Mouse (Mus musculus): Measurements from ENCODE around the gene Thy1. TPM values are rescaled to one million over a fixed set of nuclear protein-coding genes. Genes with fewer than 3 reads are reported as not detected.
A peak's percentile ranks its signal among the peaks of the same experiment; 100 is the strongest.

Gene Thy1
- total RNA-seq, 4 experiments from 2014 or later: 845 to 4,044 (median 2,168) TPM

DNA sequence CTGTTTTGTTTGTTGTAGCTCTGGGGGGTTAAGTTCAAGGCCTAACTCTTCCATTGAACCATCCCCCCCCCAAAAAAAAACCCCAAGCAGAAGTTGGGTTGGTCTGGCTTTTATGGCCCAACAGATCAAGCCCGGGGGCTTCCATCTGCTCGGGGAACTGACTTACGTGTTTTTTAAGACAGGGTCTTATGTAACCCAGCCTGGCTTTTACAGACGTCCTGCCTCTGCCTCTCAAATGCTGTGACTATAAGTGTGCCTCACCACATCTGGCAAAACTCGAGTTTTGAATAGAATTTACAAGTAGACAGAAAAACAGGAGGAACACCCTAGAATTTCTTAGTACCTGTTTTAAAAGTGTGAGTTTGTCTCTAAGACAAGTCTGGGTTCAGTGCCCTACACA is 38.4 kb downstream of the Thy1 start:
- peak in 1 of 2 experiments; percentile 4 for DNase-seq (ENCODE audit: low spot score in 2 of 2)

DNA sequence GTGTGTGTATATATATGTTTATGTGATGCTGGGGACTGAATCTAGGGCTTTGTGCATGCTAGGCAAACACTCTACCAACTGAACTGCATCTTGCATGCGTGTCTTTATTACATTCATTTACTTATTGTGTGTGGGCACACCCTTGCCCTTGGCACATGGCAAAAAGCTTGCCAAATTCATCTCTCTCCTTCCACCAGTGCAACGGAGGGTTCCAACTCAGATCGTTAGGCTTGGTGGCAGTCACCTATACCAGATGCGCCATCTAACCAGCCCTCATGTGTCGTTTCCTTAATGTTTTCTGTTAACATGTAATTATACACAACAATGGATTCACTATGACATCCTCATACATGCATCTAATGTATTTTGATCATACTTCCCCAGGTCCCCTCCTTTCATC is 39.1 kb downstream of the Thy1 start:
- DNase-seq (ENCODE audit: low spot score in 2 of 2): no peak

DNA sequence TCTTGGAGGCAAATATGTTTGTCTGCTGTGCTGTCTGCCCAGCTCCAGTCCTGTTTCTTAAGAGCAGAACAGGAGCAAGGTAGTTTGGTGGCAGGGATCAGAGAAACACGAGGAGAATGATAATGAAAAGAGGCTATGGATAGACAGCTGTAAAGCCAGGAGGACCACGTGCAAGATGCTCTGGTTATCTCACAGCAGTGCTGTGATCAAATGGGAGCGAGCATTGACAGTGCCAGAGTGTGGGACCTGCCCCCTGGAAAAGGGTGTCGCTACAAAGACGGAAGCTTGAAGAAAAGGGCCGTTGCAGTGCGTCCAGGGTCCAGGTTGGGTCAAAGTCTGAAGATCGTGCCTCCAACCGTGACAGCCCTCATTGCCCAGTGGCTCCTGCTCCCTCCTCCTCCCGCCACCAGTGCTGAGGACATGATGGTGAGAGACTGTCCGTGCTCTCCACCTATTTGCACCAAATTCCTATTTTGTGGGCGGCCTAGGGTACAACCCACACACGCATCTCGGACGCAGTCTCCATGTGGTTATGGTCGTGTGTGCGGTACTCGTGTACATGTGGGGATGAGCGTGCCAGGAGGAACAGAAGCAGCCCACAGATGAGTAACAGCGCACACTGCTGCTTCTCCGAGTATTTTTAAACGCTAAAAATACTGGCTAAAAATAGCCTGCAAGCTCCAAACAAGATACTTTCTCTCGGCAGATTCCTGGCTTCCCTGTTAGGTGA is 40.4 kb downstream of the Thy1 start:
- DNase-seq (ENCODE audit: low spot score in 2 of 2): peak in 1 of 2 experiments; percentile 92

DNA sequence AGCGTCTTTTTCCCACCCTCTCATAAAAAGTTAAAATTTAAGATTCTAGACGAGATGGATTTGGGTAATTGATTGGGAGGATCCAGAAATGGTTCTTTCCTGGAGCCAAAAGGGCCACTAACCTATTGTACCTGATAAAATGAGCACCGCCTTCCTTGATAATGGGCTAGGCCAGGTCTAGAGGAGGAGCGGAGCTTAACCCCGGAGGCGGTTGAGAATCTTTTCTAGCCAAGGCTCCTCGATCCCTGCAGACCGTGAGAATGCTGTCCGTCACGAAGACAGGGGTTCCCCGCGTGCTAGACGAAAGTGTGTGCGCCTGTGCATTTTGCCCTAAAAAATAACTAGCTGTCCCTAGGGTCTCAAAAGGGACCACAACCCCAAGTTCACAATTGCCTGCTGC is 41.1 kb downstream of the Thy1 start:
- DNase-seq (ENCODE audit: low spot score in 2 of 2): no peak

DNA sequence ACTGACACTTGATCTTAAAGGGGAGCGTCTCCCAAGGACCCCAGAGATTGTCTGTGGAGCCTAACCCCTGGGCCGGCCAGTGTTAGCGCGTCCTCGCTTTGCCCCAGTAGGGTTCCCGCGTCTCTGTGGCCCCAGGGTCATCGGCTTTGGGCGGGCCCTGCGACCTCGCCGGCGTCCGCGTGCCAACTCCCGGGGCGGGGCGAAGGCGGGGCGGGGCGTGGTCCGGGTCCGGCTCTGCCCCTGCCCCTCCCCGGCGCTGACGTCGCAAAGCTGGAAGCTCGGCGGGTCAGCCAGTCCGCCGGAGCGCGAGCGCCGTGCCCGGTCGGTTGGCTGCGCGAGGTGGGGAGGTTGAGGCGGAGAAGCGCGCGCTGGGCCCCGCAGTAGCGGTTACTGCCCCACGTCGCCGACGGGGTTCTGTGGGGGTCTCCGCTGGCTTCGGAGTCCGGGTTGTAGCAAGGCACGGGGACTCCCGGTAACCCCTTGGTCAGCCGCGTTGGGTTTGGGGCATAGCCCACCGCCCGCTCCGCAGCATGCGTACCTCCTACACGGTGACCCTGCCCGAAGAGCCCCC is 41.6 kb downstream of the Thy1 start:
- peak; percentile 87 to 88 for DNase-seq (ENCODE audit: low spot score in 2 of 2)

DNA sequence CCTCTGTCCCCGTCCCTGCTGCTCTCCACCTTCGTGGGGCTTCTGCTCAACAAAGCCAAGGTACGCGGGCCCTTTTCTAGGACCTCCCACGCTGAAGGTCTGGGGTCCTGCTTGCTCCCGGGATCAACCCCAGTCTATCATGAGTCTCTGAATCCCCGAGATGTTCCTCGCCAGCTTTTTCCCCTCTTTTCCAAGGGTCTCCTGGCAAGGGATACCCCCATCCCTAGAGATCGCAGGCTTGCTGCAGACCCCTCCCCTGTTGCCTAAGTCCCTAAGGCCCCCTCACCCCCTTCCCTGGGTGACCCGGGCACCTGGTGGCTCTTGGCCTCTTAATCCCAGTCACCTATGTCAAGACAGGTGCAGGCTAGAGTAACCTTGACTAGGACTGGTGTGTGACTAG is 42.1 kb downstream of the Thy1 start:
- no peak for DNase-seq (ENCODE audit: low spot score in 2 of 2)

DNA sequence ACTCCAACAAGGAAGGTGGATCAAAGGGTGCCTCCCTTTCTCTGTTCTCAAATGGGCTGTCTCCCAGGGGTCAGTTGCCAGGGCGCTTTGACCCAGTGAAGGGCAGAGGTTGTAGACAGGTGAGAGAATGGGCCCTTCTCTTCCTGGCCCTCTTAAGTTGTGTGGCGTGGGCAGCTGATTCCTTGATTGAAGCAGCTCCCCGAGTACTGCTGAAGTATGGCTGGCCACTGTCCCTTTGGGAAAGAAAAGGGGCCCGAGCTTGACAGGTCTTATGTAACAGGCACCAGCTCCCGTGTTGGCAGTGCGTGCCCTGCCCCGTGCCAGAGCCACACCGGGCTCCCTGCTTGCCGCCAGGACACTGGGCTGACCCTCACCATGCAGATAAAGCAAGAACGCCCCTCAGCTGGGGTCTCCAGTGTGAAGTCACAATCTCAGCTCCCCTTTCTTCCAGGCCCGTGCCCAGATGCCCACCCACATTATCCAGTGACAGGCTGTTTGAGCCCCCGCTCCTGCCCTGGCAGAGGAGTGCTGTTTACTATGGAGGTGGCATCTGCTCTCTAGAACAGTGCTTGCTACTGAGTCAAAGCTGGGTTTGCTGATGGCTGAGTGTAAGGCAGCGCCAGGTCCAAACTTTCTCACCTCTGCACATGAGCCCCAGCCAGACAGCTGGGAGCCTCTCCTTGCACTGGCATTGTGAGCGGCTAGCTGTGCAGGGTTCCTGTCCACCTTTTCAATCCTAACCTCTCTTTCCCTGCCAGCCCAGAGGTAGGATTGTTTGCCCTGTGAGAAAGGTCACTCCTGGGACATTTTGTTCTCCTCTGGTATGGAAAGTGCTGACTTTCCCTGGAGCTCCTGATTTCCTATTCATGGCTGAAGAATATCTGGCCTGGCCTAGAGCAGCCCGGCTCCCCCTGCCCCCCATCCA is 42.8 kb downstream of the Thy1 start:
- peak in 1 of 2 experiments; percentile 77 for DNase-seq (ENCODE audit: low spot score in 2 of 2)

DNA sequence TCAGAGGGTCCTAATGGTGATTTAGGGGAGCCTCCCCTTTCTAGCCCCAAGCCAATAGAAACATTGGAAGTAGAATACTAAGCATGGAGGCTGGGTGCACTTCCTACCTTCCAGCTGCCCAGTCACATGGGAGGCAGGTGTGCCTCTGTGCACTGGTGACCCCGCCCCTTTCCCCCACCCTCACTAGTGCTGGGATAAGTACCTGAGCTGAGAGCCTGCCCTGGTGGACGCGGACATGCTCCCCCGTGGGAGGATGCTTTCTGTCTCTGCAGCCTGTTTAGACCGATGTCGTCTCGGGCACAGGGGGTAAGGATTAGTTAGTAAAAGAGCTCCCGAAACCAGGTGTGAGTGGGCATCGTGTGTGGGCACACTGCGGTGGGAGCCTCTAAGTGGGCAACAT is 43.8 kb downstream of the Thy1 start:
- no peak for DNase-seq (ENCODE audit: low spot score in 2 of 2)

DNA sequence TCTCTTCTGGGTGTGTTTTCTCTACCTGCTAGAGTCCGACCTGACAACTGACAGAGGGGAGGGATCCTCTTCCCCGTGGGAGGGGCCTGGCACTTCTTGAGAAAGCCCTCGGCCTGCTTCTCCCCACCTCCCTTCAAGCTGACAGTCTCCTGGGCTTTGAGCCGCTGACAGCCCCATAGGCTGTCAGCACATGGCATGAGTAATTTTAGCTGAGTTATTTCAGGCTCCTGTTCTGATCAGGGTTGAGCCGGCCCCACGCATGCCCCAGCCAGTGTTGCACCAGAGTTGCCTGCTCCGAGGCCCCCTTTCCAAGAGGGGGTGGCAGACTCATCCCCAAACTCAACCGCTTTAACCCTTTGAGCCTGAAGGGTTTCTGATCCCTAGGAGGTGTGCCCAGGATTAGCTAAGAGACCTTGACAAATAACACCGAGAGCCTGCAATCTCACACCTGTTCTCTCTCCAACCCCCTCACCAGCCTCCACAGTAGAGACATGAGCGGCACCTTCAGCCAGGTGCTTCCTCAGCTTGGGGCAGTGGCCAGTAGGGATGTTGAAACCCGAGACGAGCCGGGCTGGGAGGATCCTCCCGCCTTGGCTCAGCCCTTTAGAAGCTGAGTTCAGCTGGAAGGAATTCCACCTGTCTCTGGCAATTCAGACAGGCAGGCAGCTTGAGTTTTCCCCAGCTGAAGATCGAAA is 44.7 kb downstream of the Thy1 start:
- peak in 1 of 2 experiments; percentile 82 for DNase-seq (ENCODE audit: low spot score in 2 of 2)

DNA sequence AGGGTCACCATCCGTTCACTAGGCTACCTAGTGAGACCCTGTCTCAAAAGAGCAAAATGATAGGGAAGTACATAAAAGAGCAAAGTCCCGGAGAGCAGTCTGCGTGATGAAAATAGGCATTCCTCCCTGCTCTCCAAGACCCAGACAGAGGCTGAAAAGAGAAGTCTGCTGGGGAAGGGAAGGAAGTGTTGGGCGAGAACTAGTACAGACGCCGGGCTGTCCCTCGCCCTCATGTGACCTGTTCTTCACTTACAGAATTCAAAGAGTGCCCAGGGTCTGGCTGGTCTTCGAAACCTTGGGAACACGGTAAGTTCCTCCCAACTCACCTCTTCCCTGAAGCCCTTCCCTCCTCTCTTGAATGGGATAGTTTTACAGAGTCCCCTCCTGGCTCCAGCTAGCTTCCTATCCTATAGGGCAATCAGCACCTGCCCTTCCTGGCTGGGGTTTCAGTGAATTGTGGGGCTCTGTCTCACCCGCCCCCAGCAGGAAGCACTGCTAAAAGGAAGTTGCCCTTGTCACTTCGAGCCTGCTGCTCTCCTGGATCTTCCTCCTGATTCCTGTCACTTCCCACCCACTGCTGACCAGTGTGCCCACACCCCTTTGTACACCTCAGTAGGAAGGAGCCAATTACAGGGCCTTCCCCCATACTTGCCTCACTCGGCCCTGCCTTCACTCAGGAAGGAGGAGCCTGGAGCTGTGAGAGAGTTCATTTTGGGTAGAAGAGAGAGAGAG is 45.9 kb downstream of the Thy1 start:
- no peak for DNase-seq (ENCODE audit: low spot score in 2 of 2)

DNA sequence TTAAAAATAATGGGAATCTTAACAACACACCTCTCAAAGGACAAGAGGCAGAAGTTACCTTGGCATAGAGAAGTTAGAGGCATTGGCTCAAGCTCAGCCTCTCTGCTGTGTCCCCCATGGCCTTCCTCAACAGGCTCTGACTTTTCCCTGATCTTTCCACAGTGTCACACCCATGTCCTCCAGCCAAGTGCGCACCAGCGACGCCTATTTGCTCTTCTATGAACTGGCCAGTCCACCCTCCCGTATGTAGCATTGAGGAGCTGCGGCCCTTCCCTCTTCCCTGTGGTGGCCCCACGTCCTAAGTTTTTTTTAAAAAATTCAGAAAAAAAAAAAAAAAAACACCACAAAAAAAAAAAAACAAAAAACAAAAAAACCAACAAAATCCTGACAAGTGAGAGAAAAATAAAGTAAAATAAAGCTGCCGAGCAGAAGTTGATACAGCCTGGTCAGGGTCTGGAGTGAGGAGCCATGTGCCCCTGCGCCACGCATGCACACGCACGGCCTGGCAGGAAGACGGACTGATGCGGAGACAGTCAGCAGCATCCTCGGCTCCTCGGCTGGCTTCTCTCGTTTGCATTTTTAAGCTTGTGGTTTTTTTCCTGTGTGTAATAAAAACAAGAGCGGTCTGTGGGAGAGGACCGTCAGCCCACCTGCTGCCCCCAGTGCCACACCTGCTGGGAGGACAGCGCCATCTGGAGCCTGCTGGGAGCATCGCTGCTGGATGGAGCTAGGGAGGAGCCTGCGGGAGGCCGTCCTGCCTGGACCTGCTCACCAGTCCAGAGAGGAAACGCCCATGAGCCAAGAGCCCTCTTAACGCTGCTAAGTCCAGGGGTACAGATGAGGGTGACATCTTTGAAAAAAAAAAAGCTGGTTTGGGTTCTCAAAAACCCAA is 50.7 kb downstream of the Thy1 start:
- peak; percentile 70 to 80 for DNase-seq (ENCODE audit: low spot score in 2 of 2)

DNA sequence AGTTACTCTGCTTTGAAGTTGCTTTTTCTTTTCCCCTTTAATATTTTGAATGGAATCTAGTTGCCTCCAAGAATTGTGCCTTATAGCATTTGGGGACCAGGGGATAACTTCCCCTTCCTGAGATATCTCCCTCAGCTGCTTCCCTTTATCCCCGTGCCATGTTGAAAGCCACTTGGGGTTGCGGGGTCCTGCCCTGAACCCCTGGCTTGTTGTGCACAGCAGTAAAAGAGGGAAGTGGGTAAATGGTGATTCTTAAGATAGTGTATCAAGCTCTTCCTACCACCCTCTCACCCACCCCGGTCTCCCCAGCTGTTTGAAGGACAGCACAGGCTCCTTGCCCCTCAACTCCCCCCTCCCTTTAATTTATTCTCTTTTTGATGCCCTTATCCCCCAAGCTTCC is 51.6 kb downstream of the Thy1 start:
- DNase-seq (ENCODE audit: low spot score in 2 of 2): no peak

DNA sequence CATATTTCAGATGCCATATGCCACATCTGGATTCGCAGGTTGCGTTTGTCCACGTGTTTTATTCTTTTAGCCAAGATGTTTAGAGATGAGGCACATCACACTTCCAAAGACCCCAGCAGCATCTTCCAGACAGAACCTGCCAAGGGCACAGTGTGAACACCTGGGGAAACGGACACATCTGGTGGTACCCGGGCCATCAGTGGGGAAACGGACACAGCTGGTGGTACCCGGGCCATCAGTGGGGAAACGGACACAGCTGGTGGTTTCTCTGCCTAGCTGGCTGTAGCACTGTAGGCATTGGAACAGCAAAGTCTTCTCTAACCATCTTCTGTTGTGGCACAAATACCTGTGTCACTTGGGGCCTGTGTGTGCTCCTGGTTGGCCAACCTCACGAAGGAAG is 52.6 kb downstream of the Thy1 start:
- DNase-seq (ENCODE audit: low spot score in 2 of 2): no peak

DNA sequence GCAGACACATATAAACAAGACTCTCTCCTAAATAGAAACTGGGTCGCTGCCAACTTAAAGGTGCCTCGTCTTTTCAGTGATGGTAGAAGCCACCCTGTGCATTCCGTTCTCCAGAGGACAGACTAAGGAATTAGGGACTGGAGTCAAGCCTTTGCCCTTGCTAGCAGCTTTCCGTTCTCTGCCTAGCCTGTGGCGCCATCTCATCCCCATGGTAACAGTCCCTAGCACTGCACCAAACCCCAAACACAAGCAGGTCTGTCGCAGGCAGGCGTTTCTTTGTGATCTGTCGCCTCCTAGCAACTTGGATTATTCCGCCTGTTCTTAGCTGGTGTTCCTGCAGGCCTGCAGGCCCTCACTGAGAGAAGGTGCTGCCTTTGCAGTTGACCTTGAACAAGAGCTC is 53.4 kb downstream of the Thy1 start:
- DNase-seq (ENCODE audit: low spot score in 2 of 2): peak; percentile 25 to 72

Other genes starting within 250 kb of the Thy1 start
- 100 to 1,000 TPM; 118 to 172 (median 123) TPM for gene Usp2, start 23.6 kb downstream of the Thy1 start, total RNA-seq (2022)
- gene Mfrp, start 58.3 kb downstream of the Thy1 start, total RNA-seq (2022): 1 to 10 TPM in 2 of 4 experiments, under 1 TPM in 2; 0.30 to 3.6 (median 0.95) TPM
- 10 to 100 TPM; 24.1 to 32.7 (median 26.3) TPM for gene C1qtnf5, start 63.9 kb downstream of the Thy1 start, total RNA-seq (2022)
- gene Gm49380, start 70.1 kb downstream of the Thy1 start, total RNA-seq (2022): under 1 TPM in 2 of 4 experiments, not detected in 2; 0.67 to 0.78 TPM
- 10 to 100 TPM; 26.9 to 33.4 (median 30.6) TPM for gene Rnf26, start 70.1 kb downstream of the Thy1 start, total RNA-seq (2022)
- 10 to 100 TPM; 12.0 to 15.2 (median 13.9) TPM for gene Mcam, start 91.1 kb downstream of the Thy1 start, total RNA-seq (2022)
- gene Cbl, start 190.7 kb downstream of the Thy1 start, total RNA-seq (2022): 10 to 100 TPM; 48.8 to 55.0 (median 52.5) TPM
- gene Ccdc153, start 197.3 kb downstream of the Thy1 start, total RNA-seq (2022): 1 to 10 TPM; 1.6 to 3.9 (median 3.4) TPM
- under 1 TPM; 0.38 to 0.76 (median 0.67) TPM for gene Pdzd3, start 208.1 kb downstream of the Thy1 start, total RNA-seq (2022)
- gene Nlrx1, start 225.2 kb downstream of the Thy1 start, total RNA-seq (2022): 10 to 100 TPM; 10.6 to 13.8 (median 11.8) TPM
- 10 to 100 TPM; 57.0 to 65.5 (median 58.8) TPM for gene Abcg4, start 245.2 kb downstream of the Thy1 start, total RNA-seq (2022)